Mouse (Mus musculus): Measurements from ENCODE around the gene Hsdl2.
"Not testable (repeated sequence)": the region's sequence is repeated elsewhere in the genome, so short reads cannot be mapped to it uniquely, and the experiment has no call there.

The Hsdl2 gene

GRCm38 (mm10) chr4:59581314-59582185 lies at the start of gene Hsdl2:
TSS of gene Hsdl2 (plus strand) at chr4:59581563.
- peak; percentile 97 for DNase-seq (ENCODE audit: low spot score)

- no peak for DNase-seq (ENCODE audit: low spot score)
Measured at GRCm38 (mm10) chr4:59533268-59533667, 48.1 kb upstream of the Hsdl2 start.

- DNase-seq (ENCODE audit: low spot score) = no peak
Measured at GRCm38 (mm10) chr4:59535624-59536023, 45.7 kb upstream of the Hsdl2 start.

GRCm38 (mm10) chr4:59536281-59536680 lies 45.1 kb upstream of the Hsdl2 start:
- no peak for DNase-seq (ENCODE audit: low spot score)

- DNase-seq (ENCODE audit: low spot score) = no peak
Measured at GRCm38 (mm10) chr4:59543006-59543405, 38.4 kb upstream of the Hsdl2 start.

GRCm38 (mm10) chr4:59544654-59545053 lies 36.7 kb upstream of the Hsdl2 start:
- DNase-seq (ENCODE audit: low spot score) = no peak

GRCm38 (mm10) chr4:59546285-59547071 lies 34.9 kb upstream of the Hsdl2 start:
- no peak for DNase-seq (ENCODE audit: low spot score)

GRCm38 (mm10) chr4:59547136-59547889 lies 34.0 kb upstream of the Hsdl2 start:
- DNase-seq (ENCODE audit: low spot score) = no peak

GRCm38 (mm10) chr4:59548011-59548559 lies 33.3 kb upstream of the Hsdl2 start:
- DNase-seq (ENCODE audit: low spot score) = no peak

GRCm38 (mm10) chr4:59548560-59549174 lies 32.7 kb upstream of the Hsdl2 start:
- DNase-seq (ENCODE audit: low spot score) = peak; percentile 48

GRCm38 (mm10) chr4:59549175-59549976 lies 32.0 kb upstream of the Hsdl2 start, which contains the start of gene Ptbp3:
TSS of gene Ptbp3 (minus strand) at chr4:59549364.
- DNase-seq (ENCODE audit: low spot score) = peak; percentile 87

- DNase-seq (ENCODE audit: low spot score) = no peak
Measured at GRCm38 (mm10) chr4:59549977-59550560, 31.3 kb upstream of the Hsdl2 start.

- DNase-seq (ENCODE audit: low spot score) = no peak
Measured at GRCm38 (mm10) chr4:59551901-59552300, 29.5 kb upstream of the Hsdl2 start.

GRCm38 (mm10) chr4:59552835-59553234 lies 28.5 kb upstream of the Hsdl2 start:
- no peak for DNase-seq (ENCODE audit: low spot score)

GRCm38 (mm10) chr4:59553576-59553975 lies 27.8 kb upstream of the Hsdl2 start:
- no peak for DNase-seq (ENCODE audit: low spot score)

- DNase-seq (ENCODE audit: low spot score) = no peak
Measured at GRCm38 (mm10) chr4:59555177-59555576, 26.2 kb upstream of the Hsdl2 start.

- not testable (repeated sequence) for DNase-seq (ENCODE audit: low spot score)
Measured at GRCm38 (mm10) chr4:59557343-59557742, 24.0 kb upstream of the Hsdl2 start.

- no peak for DNase-seq (ENCODE audit: low spot score)
Measured at GRCm38 (mm10) chr4:59558096-59558720, 23.2 kb upstream of the Hsdl2 start.

GRCm38 (mm10) chr4:59560141-59560540 lies 21.2 kb upstream of the Hsdl2 start:
- no peak for DNase-seq (ENCODE audit: low spot score)

GRCm38 (mm10) chr4:59564128-59564527 lies 17.2 kb upstream of the Hsdl2 start:
- no peak for DNase-seq (ENCODE audit: low spot score)
